ENCODE assay signal across 1 mouse cellular context in genomic region chr5:92137239-92138046, GRCm38 (mm10).
TF ChIP-seq lines count a peak whose summit lies in the region.

Gene Uso1 (plus strand): TSS chr5:92137938.

TF ChIP-seq in MEL, 35 proteins besides CTCF, POLR2A, EP300 and RAD21 (continued from another document):
- TF ChIP-seq MAZ (IDR thresholded peaks at IDR 0.05; ENCODE audit: low read depth, low read length) (0 out of 2 replicates have a peak, but pooled peaks have one; percentile 61), ZC3H11A (IDR thresholded peaks at IDR 0.05; ENCODE audit: low read depth, low read length) (no peak; the same call in 1 of the 2 replicates), POLR2AphosphoS5 (IDR thresholded peaks at IDR 0.05; ENCODE audit: borderline replicate concordance, low read depth, low read length) (no peak), HCFC1 (IDR thresholded peaks at IDR 0.05; ENCODE audit: low read depth, low read length) (peak; percentile 76), NRF1 (IDR thresholded peaks at IDR 0.05; ENCODE audit: insufficient read depth, low read depth, low read length, poor library complexity, severe bottlenecking) (peak; percentile 99; the same call in 1 of the 2 replicates)
